Mouse (Mus musculus): ENCODE measurements around the gene Fus.
A peak's percentile ranks its signal among the peaks of the same experiment; 100 is the strongest.
"Not testable (repeated sequence)": the region's sequence is repeated elsewhere in the genome, so short reads cannot be mapped to it uniquely, and the experiment has no call there.

Fus gene

DNA sequence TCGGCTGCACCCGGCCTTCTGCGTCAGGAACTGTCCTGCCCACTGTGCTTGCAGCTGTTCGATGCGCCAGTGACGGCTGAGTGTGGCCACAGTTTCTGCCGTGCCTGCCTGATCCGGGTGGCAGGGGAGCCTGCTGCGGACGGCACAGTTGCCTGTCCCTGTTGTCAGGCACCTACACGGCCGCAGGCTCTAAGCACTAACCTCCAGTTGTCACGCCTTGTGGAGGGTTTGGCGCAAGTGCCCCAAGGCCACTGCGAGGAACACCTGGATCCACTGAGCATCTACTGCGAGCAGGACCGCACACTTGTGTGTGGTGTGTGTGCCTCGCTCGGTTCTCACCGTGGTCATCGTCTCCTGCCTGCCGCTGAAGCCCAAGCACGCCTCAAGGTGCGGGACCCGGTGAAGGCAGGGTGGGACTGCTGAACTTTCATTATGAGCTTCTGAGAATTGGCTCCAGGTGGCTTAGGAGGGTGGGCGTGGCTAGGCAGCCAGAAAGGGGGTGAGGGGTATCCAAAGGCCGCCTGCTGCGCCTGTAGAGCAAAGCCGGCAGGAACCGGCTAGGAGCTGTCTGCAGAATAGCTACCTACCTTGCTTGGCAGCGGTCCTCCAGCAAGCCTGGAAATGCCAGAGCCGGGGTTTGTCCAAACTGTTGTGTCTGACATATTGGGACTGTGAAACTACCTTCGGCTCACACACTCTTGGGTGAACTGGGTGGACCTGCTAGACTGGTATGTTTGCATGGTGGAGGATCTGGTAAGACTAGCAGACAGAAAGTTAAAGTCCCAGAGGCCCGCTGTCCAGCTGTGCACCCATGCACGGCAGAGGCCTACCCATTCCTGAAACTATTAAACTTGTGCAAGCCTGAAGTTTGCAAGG, 37.5 kb downstream of the Fus start:
- DNase-seq (ENCODE audit: low spot score in 2 of 2), result no peak

DNA sequence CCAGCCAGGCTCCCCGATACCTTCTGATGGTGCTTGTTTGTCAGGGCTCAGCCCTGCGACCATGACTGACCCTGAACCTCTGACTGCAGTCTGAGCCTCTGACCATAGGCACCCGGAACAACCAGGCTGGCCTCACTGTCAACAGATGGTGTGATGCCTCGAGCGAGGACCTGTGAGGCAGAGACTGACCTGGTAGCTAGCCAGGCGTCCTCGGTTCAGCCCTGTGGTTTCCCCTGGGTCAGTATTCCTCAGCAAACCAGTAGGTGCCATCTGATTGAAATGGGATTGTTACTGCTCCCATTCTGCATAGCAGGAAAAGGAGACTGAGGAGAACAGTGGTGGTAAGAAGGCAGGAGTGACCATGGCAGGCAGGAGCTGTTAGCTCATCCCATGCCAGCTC, 38.9 kb downstream of the Fus start:
- no peak for DNase-seq (ENCODE audit: low spot score in 2 of 2)

DNA sequence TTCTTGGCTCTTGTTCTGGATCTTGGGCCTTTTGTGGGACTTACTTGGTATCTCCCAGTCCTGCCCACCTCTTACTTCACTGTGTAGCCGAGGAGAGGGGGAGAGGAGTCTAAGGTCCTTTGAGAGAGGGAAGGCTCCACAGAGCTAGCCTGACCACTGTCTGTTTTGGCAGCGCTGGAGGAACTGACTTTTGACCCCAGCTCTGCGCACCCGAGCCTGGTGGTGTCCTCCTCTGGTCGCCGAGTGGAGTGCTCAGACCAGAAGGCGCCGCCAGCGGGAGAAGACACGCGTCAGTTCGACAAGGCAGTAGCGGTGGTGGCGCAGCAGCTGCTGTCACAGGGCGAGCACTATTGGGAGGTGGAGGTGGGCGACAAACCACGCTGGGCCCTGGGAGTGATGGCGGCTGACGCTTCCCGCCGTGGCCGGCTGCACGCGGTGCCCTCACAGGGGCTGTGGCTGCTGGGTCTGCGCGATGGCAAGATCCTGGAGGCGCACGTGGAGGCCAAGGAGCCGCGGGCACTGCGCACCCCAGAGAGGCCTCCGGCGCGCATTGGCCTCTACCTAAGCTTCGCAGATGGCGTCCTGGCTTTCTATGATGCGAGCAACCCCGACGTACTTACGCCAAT, 42.6 kb downstream of the Fus start:
- DNase-seq (ENCODE audit: low spot score in 2 of 2), result no peak

DNA sequence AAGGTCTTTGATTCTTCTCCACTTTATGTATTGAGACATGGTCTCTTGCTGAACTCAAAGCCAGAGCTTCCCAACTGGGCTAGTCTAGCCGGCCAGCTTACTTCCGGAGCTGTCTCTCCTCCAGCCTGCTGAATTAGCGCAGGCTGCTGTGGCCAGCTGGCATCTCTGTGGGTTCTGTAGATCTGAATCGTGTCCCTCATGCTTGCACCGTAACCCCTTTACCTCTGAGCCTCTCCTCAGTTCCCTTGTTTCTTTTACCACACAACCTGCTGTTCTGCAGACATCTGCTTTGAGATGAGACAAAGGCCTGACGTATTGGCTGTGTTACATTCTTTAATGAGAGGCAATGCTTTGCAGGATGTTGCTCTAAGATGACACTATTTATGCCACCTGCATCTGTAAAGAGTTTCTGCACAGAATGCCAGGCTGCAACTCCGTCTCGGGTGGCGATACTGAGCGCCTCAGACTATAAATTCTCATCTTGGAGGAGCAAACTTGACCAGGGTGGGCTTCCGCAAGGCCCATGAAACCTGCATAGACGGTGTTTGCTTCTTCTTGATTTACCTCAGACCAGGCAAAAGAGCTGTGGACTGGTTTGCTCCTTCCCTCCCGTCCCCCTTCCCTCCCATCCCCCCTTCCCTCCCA, 45.0 kb downstream of the Fus start:
- no peak for DNase-seq (ENCODE audit: low spot score in 2 of 2)

DNA sequence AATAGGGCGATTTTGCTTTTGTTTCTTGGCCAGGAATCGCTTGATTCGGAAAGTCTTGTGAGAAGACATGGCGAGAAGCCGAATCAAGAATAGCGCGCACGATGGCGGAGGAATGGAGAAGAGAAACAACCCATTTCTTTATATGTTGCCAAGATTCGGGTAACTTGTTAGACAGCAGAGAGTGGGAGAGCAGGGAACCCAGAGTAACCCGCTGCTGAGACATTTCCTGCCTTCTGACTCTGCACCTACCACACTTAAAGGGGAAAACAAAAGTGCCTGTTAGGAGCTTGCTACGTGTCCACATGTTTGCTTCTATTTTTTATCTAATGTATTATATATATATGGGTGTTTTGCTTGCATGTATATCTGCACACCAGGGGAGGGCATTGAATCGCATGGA, 45.9 kb downstream of the Fus start:
- no peak for DNase-seq (ENCODE audit: low spot score in 2 of 2)

DNA sequence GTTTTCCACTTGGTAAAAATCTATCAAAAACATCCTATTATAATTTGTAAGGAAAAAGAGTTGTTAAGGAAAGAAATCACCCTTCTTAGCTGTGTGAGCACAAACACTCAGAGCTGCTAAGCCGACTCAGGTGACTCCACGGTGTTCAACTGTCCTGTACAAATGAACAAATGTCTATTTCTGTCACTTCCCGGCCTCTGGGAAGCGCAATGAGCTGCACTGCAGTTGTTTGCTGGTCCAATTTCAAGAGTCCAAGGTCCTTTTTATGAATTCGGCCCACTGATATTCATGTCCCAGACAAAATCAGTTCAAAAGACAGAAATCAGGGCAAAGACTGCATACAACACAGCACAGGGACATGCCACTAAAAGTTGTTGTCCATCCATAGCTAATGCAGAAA, 48.9 kb downstream of the Fus start:
- DNase-seq (ENCODE audit: low spot score in 2 of 2), result not testable (repeated sequence)

DNA sequence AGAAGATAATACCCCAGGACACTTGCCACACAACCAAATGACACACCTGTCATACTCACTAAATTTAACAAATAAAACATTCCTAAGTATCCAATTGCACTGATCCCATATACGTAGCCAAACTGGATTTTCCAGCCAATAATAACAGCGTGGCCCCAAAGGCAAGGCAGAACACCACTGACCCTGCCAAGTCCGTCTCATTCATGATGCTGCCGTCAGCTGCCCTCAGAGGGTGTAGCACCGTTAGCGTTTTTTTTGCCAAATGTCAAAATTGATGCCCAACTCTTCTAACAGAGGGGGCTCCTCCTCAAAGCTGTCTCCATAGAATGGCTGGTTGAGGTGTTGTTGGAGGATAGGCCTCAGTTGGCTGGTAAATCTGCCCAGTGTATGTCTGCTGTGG, 49.4 kb downstream of the Fus start:
- no peak for DNase-seq (ENCODE audit: low spot score in 2 of 2)

DNA sequence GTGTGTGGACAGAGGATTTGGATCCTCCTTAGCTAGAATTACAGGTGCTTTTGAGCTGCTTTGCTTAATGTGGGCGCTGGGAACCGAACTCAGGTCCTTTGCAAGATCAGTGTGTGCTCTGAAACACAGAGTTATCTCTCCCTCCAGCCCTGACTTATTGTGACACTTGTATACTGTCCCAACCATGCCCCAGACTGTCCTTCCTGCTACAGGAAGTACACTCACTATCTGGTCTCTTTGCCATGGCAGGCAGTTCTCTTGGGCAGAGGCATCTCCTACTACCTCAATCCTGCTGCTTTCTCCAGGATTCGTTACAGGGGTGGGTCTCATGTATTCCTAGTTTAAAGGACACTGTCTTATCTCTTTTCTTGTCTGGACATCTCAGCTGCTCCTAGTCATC, 51.0 kb downstream of the Fus start:
- no peak for DNase-seq (ENCODE audit: low spot score in 2 of 2)

DNA sequence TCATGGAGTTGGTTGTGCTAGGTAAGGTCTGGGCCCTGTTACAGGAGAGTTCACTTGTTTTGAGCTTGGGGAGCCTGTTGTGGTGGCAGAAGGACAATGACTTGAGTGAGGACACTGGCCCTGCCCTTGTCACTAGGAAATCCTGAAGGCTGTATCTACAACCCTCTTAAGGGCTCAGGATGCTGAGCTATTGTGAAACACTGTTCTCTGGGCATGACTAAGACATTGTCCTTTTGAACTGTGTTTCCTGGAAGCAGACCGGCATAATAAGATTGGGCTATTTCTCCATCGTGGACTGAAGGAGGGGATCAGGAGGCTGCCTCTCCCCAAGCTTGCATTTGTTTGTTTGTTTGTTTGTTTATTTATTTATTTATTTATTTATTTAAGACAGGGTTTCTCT, 51.9 kb downstream of the Fus start:
- no peak for DNase-seq (ENCODE audit: low spot score in 2 of 2)

DNA sequence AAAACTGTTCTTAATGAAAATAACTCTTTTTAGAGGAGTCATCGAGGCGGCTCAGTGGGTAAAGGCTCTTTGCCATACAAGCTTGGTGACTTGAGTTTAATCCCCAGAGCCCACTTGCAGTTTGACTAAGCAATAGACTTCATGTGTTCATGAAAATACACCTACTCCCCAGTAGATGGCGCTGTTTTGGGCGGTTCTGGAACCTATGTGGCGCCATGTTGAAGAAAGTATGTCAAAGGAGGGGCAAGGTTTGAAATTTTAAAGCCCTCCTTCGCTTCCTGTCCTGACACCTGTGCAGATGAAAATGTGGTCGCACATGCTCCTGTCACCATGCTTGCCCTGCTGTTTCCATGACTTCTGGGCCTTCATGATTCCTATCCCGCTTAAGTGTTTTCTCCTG, 55.7 kb downstream of the Fus start:
- DNase-seq (ENCODE audit: low spot score in 2 of 2), result peak; percentile 29 to 36

DNA sequence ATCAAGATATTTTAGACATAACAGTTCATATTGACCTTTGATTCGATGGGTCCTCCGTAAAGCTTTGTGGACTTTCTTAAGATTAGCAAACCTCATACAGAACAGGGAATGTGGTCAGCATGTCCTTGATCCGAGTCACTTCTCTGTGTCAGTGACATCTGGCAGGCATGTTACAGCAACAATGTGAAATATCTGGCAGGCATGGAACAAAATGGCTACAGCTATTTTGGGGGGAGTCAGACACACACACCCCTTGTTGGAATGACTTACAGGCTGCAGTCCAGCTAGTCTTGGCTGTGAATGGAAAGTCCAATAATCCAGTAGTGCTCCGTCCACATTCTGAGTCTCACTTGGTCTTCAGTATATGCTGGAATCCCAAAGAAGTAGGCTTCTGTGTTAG, 56.3 kb downstream of the Fus start:
- no peak for DNase-seq (ENCODE audit: low spot score in 2 of 2)

DNA sequence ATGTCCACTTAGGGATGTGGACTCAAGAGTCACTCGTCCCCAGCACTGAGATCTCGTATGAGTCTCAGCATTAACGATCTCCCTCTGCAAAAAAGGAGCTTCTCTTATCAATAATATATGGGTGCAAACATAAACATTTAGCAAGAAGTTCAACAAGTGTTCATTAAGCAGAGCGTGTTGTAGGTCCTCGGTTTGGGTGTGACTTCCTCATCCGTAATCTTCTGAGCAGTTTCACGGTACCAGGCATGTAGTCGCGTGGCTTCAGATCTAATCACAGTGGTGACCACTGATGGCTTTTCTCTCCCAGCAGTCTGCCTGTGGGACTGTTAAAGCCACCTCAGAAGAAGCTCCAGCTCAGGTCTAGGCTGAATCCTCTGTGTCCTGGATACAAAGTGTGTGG, 57.1 kb downstream of the Fus start:
- DNase-seq (ENCODE audit: low spot score in 2 of 2), result no peak

DNA sequence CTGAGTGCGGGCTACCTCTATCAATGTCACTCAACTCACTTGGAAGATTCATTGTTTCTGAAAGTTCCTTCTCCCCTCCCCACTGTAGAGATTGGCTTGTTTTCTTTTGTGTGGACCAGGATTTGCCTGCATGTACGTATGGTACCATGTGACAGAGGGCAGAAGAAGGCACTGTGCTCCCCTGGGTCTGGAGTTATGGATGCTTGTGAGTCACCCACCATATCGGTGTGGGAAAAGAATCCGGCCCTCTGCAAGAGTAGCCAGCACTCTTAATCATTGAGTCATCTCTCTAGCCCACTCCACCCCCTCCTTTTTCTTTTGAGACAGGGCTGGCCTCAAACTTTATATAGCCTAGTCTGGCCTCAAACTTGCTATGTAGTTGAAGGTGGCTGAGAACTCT, 57.7 kb downstream of the Fus start:
- DNase-seq (ENCODE audit: low spot score in 2 of 2), result no peak

DNA sequence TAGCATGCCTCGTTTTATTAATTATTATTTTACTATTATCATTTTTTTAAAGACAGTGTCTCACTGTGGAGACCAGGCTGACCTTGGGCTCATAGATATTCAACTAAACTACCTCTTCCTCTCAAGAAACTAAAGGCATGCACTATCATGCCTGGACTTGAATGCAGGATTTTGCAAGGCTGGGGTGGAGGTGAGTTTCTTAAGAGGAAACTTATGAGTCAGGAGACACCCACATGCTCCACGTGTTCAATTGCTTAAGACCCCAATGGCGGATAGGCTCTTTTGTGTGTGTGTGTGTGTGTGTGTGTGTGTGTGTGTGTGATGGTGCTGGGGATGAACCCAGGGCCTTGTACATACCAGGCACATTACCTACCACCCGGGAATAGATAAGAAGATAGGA, 58.1 kb downstream of the Fus start:
- no peak for DNase-seq (ENCODE audit: low spot score in 2 of 2)

DNA sequence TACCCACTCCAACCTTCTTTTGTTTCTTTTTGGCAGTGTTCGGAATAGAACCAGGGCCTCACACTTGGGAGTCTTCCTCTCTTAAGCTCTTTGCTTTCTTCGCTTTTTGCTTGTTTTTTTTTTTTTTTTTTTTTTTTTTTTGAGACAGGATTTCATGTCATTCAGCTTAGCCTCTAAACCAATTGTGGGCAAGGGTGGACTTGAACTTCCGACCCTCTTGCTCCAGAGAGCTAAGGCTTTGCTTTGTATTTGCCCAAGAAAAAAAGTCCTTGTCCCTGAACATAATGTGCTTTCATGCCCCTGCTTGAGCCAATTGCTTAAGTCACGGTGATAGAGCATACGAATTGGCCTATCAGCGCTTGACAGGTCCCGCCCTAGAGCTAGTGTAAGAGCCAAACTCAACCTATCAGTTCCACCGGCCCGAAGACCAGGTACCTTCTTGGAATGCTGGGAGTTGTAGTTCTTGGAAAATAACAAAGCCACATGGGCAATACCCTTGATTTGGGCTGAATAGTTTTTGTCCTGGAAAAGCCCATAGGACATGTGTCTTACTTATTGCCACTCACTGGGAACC, 64.2 kb downstream of the Fus start:
- DNase-seq (ENCODE audit: low spot score in 2 of 2), result no peak

DNA sequence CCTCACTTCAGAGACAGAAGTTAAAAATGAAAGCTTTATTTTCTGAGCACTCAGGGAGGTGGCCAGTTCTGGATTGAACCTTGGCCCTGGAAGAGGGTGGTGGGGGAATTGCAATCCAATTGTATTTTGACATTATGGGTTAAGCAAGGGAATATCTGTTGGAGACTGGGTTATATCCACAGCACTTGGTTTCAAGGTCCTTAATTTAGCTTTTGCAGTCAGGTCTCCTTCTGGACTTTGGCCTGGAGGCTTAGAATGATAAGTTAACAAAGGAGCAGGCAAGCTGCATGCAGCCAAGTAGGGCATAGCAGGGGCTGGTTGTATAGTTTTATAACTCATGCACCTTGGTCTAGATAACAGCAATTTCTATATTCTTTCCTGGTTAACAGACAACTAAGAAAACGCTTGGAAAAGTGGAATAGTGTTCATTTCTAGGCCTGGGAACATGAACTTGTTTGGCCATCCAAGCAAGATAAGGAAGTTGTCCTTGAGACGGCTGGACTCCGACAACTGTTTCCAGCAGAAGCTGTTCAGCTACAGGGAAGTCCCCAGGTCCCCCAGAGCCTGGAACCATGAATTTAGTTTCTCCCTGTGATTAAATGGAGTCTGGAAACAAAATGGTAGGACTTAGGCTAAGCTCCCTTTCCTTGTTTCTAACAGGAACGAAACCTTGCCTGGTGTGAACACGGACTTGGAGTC, 65.2 kb downstream of the Fus start:
- DNase-seq (ENCODE audit: low spot score in 2 of 2), result no peak

DNA sequence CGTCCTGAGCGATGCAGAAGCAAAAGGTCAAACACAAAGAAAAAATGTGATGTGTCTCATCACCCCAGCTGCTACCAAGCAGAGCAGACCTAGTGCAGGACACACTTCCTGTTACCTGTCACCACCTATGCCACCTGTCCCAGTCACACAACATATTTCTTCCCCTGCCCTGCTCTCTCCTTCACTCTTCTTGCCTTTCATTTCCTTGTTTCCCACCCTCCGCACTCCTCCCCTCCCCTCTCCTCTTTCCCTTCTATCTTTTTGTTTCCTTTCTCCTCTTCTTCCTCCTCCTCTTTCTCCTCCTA, 65.7 kb downstream of the Fus start:
- DNase-seq (ENCODE audit: low spot score in 2 of 2), result no peak

DNA sequence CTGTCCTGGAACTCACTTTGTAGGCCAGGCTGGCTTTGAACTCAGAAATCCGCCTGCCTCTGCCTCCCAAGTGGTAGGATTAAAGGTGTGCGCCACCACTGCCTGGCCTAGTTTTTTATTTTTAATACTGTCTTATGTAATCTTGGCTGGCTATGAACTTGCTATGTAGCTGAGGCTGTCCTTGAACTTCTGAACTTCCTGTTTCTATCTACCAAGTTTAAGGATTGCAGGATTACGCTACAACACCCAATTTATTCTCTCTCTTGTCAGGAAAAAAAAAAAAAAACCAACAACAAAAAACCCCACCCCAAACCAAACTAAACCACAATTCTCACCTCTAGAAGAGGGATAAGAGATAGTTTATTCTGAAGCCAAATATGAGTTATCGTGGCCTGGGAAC, 66.4 kb downstream of the Fus start:
- no peak for DNase-seq (ENCODE audit: low spot score in 2 of 2)

Data from natural killer cell, adult 2 months (primary cell).